7 mouse cellular contexts compared by ENCODE assay signal in genomic region chr11:96943746-96944304, GRCm38 (mm10). TPM values are rescaled to one million over a fixed set of nuclear protein-coding genes. Genes with fewer than 3 reads are reported as not detected.
A peak's percentile ranks its signal among the peaks of the same experiment; 100 is the strongest.
DNase-seq lines count a peak whose midpoint lies in the region; ATAC-seq lines count a peak whose summit lies in the region.

Pnpo (minus strand) TSS chr11:96943986.

- H3K9me3 ChIP-seq in intestine, embryonic 16.5 days (ENCODE audit: control insufficient read depth, low read length), result no peaks in the 10 kb centered on the region
- H3K9me3 ChIP-seq in midbrain, embryonic 11.5 days (ENCODE audit: control insufficient read depth, low read length), result no peaks in the 10 kb centered on the region

- H3K4me3 ChIP-seq in intestine, embryonic 16.5 days (ENCODE audit: low read length), result peak within 1 kb of the TSS; percentile 62
- H3K4me3 ChIP-seq in midbrain, embryonic 11.5 days (ENCODE audit: low read depth, low read length), result peak within 1 kb of the TSS; percentile 49

- DNase-seq in adrenal gland, adult 8-10 months, result peak; percentile 95
- DNase-seq in embryo, embryonic 9.5 days (ENCODE audit: extremely low spot score), result peak; percentile 91
- peak; percentile 56 to 84 for DNase-seq in gastrocnemius, postnatal 4 days (ENCODE audit: low spot score in 2 of 2)
- DNase-seq in left cerebral cortex, postnatal 36 days (ENCODE audit: low spot score in 2 of 2), result peak; percentile 89 to 91
- DNase-seq in midbrain, embryonic 11.5 days (ENCODE audit: low spot score, missing footprints), result peak; percentile 96
- DNase-seq in skeletal muscle tissue, adult 2 months (ENCODE audit: low read depth, low spot score), result peak; percentile 94

- H3K36me3 ChIP-seq in intestine, embryonic 16.5 days (ENCODE audit: control insufficient read depth, insufficient read depth, low read length), result no peaks in the 10 kb centered on the region
- no peaks in the 10 kb centered on the region for H3K36me3 ChIP-seq in midbrain, embryonic 11.5 days (ENCODE audit: control insufficient read depth, insufficient read depth, low read length)

- H3K27ac ChIP-seq in intestine, embryonic 16.5 days (ENCODE audit: low read length), result peak within 1 kb of the TSS; percentile 81
- no peak within 1 kb of the TSS; the same call in 1 of the 2 replicates for H3K27ac ChIP-seq in midbrain, embryonic 11.5 days (ENCODE audit: low read depth, low read length)

- H3K27me3 ChIP-seq in intestine, embryonic 16.5 days (replicated peaks; ENCODE audit: control insufficient read depth, insufficient read depth, low read length), result no peaks in the 10 kb centered on the region
- H3K27me3 ChIP-seq in midbrain, embryonic 11.5 days (ENCODE audit: control insufficient read depth, insufficient read depth, low read length), result no peaks in the 10 kb centered on the region; the same call in 1 of the 2 replicates

- ATAC-seq in intestine, embryonic 16.5 days, result peak; percentile 95
- peak; percentile 95 for ATAC-seq in midbrain, embryonic 11.5 days (ENCODE audit: low FRiP score)

- peak within 1 kb of the TSS; percentile 94 for H3K4me2 ChIP-seq in intestine, embryonic 16.5 days (ENCODE audit: low read depth, low read length)
- peak within 1 kb of the TSS; percentile 89 for H3K4me2 ChIP-seq in midbrain, embryonic 11.5 days

- peaks cover 9% of the 10 kb centered on the region; the same call in 1 of the 2 replicates for H3K4me1 ChIP-seq in intestine, embryonic 16.5 days (ENCODE audit: control insufficient read depth, insufficient read depth, low read length)
- peaks cover 8% of the 10 kb centered on the region; the same call in 1 of the 2 replicates for H3K4me1 ChIP-seq in midbrain, embryonic 11.5 days (ENCODE audit: control insufficient read depth, insufficient read depth, low read length)

- H3K9ac ChIP-seq in intestine, embryonic 16.5 days (ENCODE audit: low read depth, low read length), result peak within 1 kb of the TSS; percentile 75
- H3K9ac ChIP-seq in midbrain, embryonic 11.5 days (ENCODE audit: low read length), result peak within 1 kb of the TSS; percentile 61

- under 1% methylated on average over 29 of the region's 29 CpGs for WGBS in intestine, embryonic 16.5 days
- WGBS in midbrain, embryonic 11.5 days, result under 1% methylated on average over 29 of the region's 29 CpGs

- intact Hi-C loops in left cerebral cortex, postnatal 36 days (cut with DNase I), result loop anchor here (2.0 kb wide), 1 partner anchor 27 kb away; the partner anchor contains the start of gene Cdk5rap3

RNA-seq across cellular contexts. Expression of gene Pnpo, which starts in this region (rescaled TPM):
- 10 to 100 TPM; 34.5 to 43.3 (median 39.4) TPM for total RNA-seq in adrenal gland, adult 8-10 months (2022)
- 1 to 10 TPM; 8.2 to 8.3 TPM for total RNA-seq in gastrocnemius, postnatal 4 days (2021)
- polyA plus RNA-seq in intestine, embryonic 16.5 days (2015; fragmentation: Nextera tagmentation; extraction: Ambion mirVana), result 125 and 141 TPM in 2 replicates
- total RNA-seq in left cerebral cortex, postnatal 36 days (2021), result 10 to 100 TPM; 36.1 to 43.1 TPM
- 23.1 and 24.4 TPM in 2 replicates for polyA plus RNA-seq in midbrain, embryonic 11.5 days (2014; fragmentation: Nextera tagmentation; extraction: Ambion mirVana)
